Mouse (Mus musculus) adrenal gland, postnatal 25 days (tissue): ENCODE data around the gene Gm20695. TPM values are rescaled to one million over a fixed set of nuclear protein-coding genes. Genes with fewer than 3 reads are reported as not detected.
A peak's percentile ranks its signal among the peaks of the same experiment; 100 is the strongest.

Source experiments
- DNase-seq: peaks from one replicate; pipeline ENCODE4 v3.0.0; 2021; ENCODE audit warnings: mixed read lengths
- long read RNA-seq: library from polyadenylated mRNA; stranded (forward); transcript quantifications from one replicate; pipeline ENCODE4 v2.0.0, GENCODE M21; 2021
- total RNA-seq: library from RNA; stranded (reverse); gene quantifications from 2 replicates; pipeline ENCODE4 v1.2.3, GENCODE M21; 2021

Gene Gm20695
- total RNA-seq = 1.5 and 1.8 TPM in 2 replicates
- long read RNA-seq, partial matches to known transcripts = 1 of 2 reads
- long read RNA-seq, other reads (novel, unspliced or antisense) = 1 of 2 reads

- peak; percentile 97 for DNase-seq
These were observed at the start of gene Gm20695, which contains the start of gene Zfp597 for GRCm38 (mm10) chr16:3884201-3885064. Gm20695 (plus strand) TSS chr16:3884648. Zfp597 (minus strand) TSS chr16:3884561.

DNA sequence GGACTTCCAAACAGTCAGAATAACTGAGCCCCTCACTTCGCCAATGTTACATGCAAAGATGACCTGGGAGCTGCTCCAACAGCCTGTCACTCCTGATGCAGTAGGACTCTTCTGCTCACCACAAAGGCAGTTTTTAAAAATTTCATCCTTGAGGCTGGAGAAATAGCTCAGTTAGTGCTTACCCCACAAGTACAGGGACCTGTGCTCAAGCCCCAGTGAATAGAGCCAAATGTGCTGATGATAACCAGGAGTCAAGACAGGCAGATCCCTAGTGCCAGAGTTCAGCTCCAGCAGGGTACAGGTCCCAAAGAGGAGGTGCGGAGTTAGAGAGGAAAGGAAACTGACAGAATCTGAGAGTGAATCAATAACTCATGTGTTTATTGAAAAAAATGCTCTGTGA, 49.0 kb upstream of the Gm20695 start:
- DNase-seq = no peak

DNA sequence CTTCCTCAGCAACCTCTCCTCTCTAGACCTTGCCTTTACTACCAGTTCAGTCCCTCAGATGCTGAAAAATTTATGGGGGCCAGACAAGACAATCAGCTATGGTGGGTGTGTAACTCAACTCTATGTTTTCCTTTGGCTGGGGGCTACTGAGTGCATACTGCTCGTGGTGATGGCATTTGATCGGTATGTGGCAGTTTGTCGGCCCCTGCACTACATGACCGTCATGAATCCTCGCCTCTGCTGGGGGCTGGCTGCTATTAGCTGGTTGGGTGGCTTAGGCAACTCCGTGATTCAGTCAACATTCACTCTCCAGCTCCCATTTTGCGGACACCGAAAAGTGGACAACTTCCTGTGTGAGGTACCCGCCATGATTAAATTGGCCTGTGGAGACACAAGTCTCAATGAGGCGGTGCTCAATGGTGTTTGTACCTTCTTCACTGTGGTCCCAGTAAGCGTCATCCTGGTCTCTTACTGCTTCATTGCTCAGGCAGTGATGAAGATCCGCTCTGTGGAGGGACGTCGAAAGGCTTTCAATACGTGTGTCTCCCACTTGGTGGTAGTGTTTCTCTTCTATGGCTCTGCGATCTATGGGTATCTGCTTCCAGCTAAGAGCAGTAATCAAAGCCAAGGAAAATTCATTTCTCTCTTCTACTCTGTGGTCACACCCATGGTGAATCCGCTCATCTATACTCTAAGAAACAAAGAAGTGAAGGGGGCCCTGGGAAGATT, 45.1 kb upstream of the Gm20695 start:
- DNase-seq = no peak

GRCm38 (mm10) chr16:3842989-3843388, 41.5 kb upstream of the Gm20695 start:
- DNase-seq = no peak

DNA sequence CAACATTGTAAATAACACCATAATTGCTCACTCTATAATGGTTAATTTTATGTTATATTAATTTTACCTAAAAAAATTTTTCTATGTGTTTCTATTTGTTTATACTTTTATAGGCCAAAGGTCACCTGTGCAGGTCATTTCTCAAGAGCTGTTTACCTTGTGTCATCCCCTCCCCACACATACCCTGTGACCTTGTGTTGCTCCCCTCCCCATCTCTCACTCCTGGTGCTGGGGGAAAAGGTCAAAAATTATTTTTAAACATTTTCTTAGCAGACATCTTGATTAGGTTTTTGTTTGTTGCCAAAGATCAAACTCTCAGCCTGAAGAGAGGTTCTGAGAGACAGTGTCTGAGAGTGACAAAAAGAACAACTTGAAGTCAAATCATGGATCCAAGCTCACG, 40.7 kb upstream of the Gm20695 start:
- no peak for DNase-seq

GRCm38 (mm10) chr16:3846711-3847518, 37.5 kb upstream of the Gm20695 start, which contains the start of gene Zfp174:
Zfp174 (plus strand) TSS chr16:3847268.
- DNase-seq = peak; percentile 90

DNA sequence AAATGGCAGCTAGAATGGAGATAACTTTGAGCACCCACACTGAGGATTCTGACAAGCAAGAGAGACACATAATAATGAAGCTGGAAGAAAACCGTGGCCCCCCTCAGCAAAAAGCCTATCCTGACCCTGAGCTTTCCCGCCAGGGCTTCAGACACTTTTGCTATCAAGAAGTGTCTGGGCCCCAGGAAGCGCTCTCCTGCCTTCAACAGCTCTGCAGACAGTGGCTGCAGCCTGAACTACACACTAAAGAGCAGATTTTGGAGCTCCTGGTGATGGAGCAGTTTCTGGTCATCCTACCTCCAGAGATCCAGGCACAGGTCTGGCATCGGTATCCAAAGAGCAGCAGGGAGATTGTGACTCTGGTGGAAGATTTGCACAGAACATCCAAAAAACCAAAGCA, 36.6 kb upstream of the Gm20695 start:
- no peak for DNase-seq

DNA sequence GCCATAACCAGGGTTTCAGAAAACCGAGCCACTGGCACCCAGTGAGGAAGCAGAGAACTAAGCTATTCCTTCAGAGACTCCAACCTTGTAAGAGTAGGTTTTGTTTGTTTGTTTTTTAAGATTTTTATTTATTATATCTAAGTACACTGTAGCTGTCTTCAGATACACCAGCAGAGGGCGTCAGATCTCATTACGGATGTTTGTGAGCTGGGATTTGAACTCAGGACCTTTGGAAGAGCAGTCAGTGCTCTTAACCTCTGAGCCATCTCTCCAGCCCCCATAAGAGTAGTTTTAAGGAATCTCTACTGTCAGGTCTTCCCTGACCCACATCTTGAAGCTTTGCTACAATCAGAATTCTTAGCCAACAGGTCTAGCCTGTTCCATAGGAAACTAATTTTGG, 36.0 kb upstream of the Gm20695 start:
- no peak for DNase-seq

DNA sequence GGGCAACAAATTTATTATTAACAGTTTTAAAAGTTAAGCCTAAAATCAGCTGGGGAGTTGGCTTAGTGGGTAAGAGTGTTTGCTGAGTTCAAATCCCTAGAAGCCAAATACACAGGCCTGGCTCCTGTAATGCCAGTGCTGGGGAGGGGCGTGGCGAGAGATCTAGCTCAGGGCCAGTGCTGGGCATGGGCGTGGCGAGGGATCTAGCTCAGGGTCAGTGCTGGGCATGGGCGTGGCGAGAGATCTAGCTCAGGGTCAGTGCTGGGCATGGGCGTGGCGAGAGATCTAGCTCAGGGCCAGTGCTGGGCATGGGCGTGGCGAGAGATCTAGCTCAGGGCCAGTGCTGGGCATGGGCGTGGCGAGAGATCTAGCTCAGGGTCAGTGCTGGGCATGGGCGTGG, 33.1 kb upstream of the Gm20695 start:
- DNase-seq = peak; percentile 63

DNA sequence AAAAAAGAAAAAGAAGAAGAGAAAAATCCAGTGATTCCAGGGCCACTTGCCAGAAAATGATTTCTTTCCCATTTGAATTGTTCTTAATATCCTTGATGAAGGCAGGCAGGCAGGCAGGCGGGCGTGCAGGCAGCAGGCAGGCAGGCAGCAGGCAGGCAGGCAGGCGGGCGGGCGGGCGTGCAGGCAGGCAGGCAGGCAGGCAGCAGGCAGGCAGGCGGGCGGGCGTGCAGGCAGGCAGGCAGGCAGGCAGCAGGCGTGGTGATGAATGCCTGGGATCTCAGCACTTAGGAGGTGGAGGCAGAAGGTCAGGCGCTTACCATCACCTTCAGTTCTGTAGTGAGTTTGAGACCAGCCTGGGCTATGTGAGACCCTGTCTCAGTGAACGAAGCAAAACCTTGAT, 31.9 kb upstream of the Gm20695 start:
- DNase-seq = no peak

DNA sequence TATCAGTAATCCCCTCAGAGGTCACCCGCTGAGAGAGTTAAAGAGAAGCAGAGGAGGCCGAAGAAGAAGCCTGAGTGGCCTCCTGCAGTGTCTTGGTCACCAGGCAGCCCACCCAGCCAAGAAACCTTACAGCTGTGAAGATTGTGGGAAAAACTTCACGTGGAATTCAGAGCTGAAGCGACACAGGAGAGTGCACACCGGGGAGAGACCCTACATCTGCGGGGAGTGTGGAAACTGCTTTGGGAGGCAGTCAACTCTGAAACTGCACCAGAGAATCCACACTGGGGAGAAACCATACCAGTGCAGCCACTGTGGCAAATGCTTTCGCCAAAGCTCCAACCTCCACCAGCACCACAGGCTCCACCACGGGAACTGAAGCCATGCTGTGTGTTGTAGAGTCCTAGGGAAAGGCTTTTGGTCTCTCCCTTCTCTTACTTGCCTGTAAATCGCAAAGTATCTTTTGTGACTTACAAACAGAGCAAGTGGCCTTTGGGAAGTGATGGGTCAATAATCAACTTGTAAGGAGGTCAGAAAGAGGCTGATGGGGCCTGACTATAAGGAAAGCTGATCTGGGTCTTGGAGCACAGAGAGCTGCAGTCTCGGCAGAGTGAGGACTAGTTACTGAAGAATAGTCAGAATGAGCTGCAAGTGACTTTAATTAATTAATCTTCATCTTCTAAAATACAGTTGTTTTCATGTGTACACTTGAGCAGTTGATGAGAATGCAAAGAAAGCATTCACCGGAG, 29.8 kb upstream of the Gm20695 start:
- no peak for DNase-seq

DNA sequence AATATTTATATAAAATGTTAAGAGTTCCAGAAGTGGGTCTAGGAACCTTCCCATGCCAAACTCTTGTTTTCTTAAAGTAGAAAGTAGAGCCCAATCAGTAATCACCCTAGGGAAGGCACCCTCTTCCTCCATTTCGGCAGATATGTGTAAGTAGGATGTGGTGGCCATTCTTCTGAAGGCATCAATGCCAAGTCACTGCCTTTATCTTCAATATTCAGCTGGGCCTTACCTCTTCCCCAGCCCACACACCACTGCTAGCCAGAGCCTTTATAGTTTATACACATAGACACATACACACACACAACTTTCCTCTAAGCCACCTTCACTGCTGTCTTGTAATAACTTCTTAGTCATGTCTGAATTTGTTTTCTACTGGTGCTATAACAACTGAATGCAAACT, 28.7 kb upstream of the Gm20695 start:
- no peak for DNase-seq

- no peak for DNase-seq
These were observed 25.2 kb upstream of the Gm20695 start for GRCm38 (mm10) chr16:3859254-3859653.

- DNase-seq = no peak
These were observed 12.6 kb upstream of the Gm20695 start for GRCm38 (mm10) chr16:3871815-3872214.

DNA sequence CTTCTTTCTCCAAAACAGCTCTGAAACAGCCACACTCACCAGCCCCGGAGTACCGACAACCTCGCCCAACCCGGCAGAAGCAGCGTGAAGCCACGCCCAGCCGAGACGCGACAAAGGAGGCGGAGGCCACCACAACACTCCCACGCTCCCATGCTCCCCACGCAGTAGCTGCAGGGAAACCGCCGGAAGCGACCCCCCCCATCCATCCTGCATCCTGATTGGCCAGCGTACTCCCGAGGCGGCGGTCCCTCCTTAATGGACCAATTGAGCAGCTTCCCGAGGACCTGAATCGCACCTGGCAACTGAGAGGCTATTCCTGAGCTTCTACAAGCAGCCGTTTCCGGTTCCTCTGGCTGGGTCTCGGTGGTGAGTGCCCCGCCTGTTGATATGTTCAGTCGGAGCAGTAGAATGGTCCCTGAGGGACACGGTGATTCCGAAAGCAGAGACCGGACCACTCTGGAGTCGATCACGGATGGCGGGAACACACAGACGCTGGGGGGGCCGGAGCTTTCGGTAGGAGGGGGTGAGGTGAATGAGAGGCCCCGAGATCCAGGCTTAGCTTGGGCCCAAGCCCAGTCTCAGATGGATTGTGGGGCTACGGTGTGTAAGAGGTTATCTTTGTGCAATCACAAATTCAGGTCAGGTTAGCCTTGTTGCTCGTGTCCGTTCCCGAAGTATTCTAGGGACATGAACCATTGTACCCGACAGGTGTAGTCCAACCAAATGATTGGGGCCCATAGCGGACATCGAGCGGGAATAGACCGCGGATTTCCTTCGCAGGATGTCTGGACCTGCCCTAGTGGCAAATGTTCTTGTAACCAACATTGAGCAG, 12.0 kb upstream of the Gm20695 start, which contains the start of gene Naa60:
Gene Naa60, plus strand, starts transcription at position 160 of the 832 bp plus-strand sequence.
- DNase-seq = peak; percentile 92

- DNase-seq = no peak
These were observed 8.1 kb upstream of the Gm20695 start for GRCm38 (mm10) chr16:3876346-3876745.

DNA sequence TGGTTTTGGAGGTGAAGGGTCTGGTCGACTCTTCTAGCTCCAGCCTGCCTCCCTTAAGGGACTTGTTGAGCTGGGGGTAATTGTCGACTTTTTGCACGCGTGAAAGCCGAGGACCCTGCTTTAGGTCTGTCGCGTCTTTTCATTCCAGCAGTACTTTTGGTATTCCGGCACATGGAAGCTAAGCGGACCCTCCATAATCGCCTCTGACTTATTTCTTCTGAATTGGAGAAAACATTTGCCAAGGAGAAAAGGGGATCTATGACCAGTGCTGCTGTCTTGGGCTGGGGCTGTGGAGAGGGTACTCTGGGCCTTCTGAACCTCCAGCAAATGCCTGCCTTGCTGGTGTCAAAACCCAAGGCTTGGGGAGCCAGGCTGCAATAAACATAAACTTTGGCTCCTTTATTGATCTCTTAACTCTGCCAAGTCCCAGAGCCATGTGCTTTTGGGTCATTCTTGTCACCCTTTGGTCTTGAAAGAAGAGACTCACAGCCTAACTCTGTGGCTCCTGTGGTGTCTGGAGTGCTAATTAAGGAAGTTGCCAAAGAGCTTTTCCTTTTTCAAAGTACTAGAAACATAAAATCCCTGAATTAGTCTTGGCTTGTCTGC, 720 bp downstream of the Gm20695 start:
- no peak for DNase-seq

- DNase-seq = no peak
These were observed 7.3 kb downstream of the Gm20695 start for GRCm38 (mm10) chr16:3891621-3892295.

DNA sequence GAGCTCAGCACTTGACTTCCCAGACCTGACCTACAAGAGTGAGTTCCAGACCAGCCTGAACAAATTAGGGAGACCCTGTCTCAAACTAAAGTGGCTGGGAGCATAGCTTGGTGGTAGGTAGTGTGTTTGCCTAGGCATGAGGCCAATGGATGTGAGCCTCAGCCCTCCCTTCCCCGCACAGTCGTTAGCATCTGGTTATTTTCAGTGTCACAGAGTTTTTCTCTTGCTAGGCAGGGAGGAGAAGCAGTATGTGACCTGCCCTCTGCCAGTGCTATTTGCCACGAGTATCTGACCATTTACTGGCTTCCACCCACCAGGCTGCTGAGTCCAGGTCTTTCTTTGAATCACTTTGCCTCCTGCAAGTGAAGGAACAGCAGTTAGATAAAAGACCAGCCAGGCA, 9.3 kb downstream of the Gm20695 start:
- no peak for DNase-seq
